Mouse (Mus musculus): Measurements from ENCODE around the gene Rabl6. TPM values are rescaled to one million over a fixed set of nuclear protein-coding genes. Genes with fewer than 3 reads are reported as not detected.
A peak's percentile ranks its signal among the peaks of the same experiment; 100 is the strongest.

Rabl6 gene
- polyA plus RNA-seq, 1 experiment from 2014 or later: 56.4 TPM

GRCm38 (mm10) chr2:25628738-25629137 is 20.4 kb upstream of the Rabl6 start:
- Histone ChIP-seq H3K4me2 (ENCODE audit: low read depth, low read length) (no peak overlapping the region), H3K4me3 (replicated peaks; ENCODE audit: low read length) (no peak overlapping the region), H3K27me3 (ENCODE audit: control insufficient read depth, insufficient read depth, low read length) (no peaks in the 10 kb centered on the region), H3K9me3 (replicated peaks; ENCODE audit: control insufficient read depth, low read length) (no peaks in the 10 kb centered on the region), H3K9ac (ENCODE audit: low read length) (no peak overlapping the region), H3K27ac (ENCODE audit: low read length) (no peak overlapping the region), H3K4me1 (ENCODE audit: control insufficient read depth, insufficient read depth, low read length) (no peaks in the 10 kb centered on the region), H3K36me3 (ENCODE audit: control insufficient read depth, insufficient read depth, low read length) (no peaks in the 10 kb centered on the region)
- no peak for ATAC-seq (ENCODE audit: insufficient read depth, low FRiP score)
- 49% methylated on average over 4 of the region's 4 CpGs for WGBS

- H3K9ac ChIP-seq (ENCODE audit: low read length): no peak within 1 kb of the TSS
- no peak within 1 kb of the TSS for H3K4me3 ChIP-seq (replicated peaks; ENCODE audit: low read length)
- H3K9me3 ChIP-seq (replicated peaks; ENCODE audit: control insufficient read depth, low read length): no peaks in the 10 kb centered on the region
- H3K27ac ChIP-seq (ENCODE audit: low read length): no peak within 1 kb of the TSS
- no peaks in the 10 kb centered on the region for H3K4me1 ChIP-seq (ENCODE audit: control insufficient read depth, insufficient read depth, low read length)
- no peaks in the 10 kb centered on the region for H3K36me3 ChIP-seq (ENCODE audit: control insufficient read depth, insufficient read depth, low read length)
- no peaks in the 10 kb centered on the region for H3K27me3 ChIP-seq (ENCODE audit: control insufficient read depth, insufficient read depth, low read length)
- H3K4me2 ChIP-seq (ENCODE audit: low read depth, low read length): no peak within 1 kb of the TSS
- WGBS: 69% methylated on average over 6 of the region's 6 CpGs
- ATAC-seq (ENCODE audit: insufficient read depth, low FRiP score): no peak
These were observed 19.5 kb upstream of the Rabl6 start, which contains the start of gene Fcna for GRCm38 (mm10) chr2:25627811-25628210. Gene Fcna, minus strand, starts transcription at chr2:25628030.

- Histone ChIP-seq H3K4me3 (replicated peaks; ENCODE audit: low read length) (no peak overlapping the region), H3K9me3 (replicated peaks; ENCODE audit: control insufficient read depth, low read length) (no peaks in the 10 kb centered on the region), H3K4me1 (ENCODE audit: control insufficient read depth, insufficient read depth, low read length) (no peaks in the 10 kb centered on the region), H3K4me2 (ENCODE audit: low read depth, low read length) (no peak overlapping the region), H3K27ac (ENCODE audit: low read length) (no peak overlapping the region), H3K9ac (ENCODE audit: low read length) (no peak overlapping the region), H3K36me3 (ENCODE audit: control insufficient read depth, insufficient read depth, low read length) (no peaks in the 10 kb centered on the region), H3K27me3 (ENCODE audit: control insufficient read depth, insufficient read depth, low read length) (no peaks in the 10 kb centered on the region)
- WGBS: 35% methylated on average over 5 of the region's 5 CpGs
- ATAC-seq (ENCODE audit: insufficient read depth, low FRiP score): no peak
These were observed 17.7 kb upstream of the Rabl6 start for GRCm38 (mm10) chr2:25625986-25626385.

- ATAC-seq (ENCODE audit: insufficient read depth, low FRiP score): peak; percentile 93
- Histone ChIP-seq H3K9ac (ENCODE audit: low read length) (peak within 1 kb of the TSS; percentile 77), H3K27ac (ENCODE audit: low read length) (peak within 1 kb of the TSS; percentile 7; the same call in 1 of the 2 replicates), H3K27me3 (ENCODE audit: control insufficient read depth, insufficient read depth, low read length) (peaks cover 9% of the 10 kb centered on the region), H3K9me3 (replicated peaks; ENCODE audit: control insufficient read depth, low read length) (no peaks in the 10 kb centered on the region), H3K4me1 (ENCODE audit: control insufficient read depth, insufficient read depth, low read length) (no peaks in the 10 kb centered on the region), H3K4me2 (ENCODE audit: low read depth, low read length) (peak within 1 kb of the TSS; percentile 63), H3K4me3 (replicated peaks; ENCODE audit: low read length) (peak within 1 kb of the TSS; percentile 57), H3K36me3 (ENCODE audit: control insufficient read depth, insufficient read depth, low read length) (no peaks in the 10 kb centered on the region)
- 5% methylated on average over 34 of the region's 34 CpGs for WGBS
These were observed 13.2 kb upstream of the Rabl6 start, which contains the start of gene Tmem141 for GRCm38 (mm10) chr2:25621229-25622200. Gene Tmem141, minus strand, starts transcription at chr2:25622005.

- Histone ChIP-seq H3K4me2 (ENCODE audit: low read depth, low read length) (peak overlapping the region; percentile 63), H3K36me3 (ENCODE audit: control insufficient read depth, insufficient read depth, low read length) (no peaks in the 10 kb centered on the region), H3K4me3 (replicated peaks; ENCODE audit: low read length) (no peak overlapping the region; the same call in 1 of the 2 replicates), H3K9ac (ENCODE audit: low read length) (0 out of 2 replicates have a peak overlapping the region, but pooled peaks have one; percentile 77), H3K27ac (ENCODE audit: low read length) (no peak overlapping the region), H3K9me3 (replicated peaks; ENCODE audit: control insufficient read depth, low read length) (no peaks in the 10 kb centered on the region), H3K27me3 (ENCODE audit: control insufficient read depth, insufficient read depth, low read length) (peaks cover 16% of the 10 kb centered on the region), H3K4me1 (ENCODE audit: control insufficient read depth, insufficient read depth, low read length) (no peaks in the 10 kb centered on the region)
- WGBS: 82% methylated on average over 4 of the region's 4 CpGs
- no peak for ATAC-seq (ENCODE audit: insufficient read depth, low FRiP score)
These were observed 12.5 kb upstream of the Rabl6 start for GRCm38 (mm10) chr2:25620852-25621228.

- H3K9ac ChIP-seq (ENCODE audit: low read length): no peak overlapping the region
- H3K4me3 ChIP-seq (replicated peaks; ENCODE audit: low read length): no peak overlapping the region
- H3K36me3 ChIP-seq (ENCODE audit: control insufficient read depth, insufficient read depth, low read length): no peaks in the 10 kb centered on the region
- no peak overlapping the region for H3K27ac ChIP-seq (ENCODE audit: low read length)
- no peaks in the 10 kb centered on the region for H3K4me1 ChIP-seq (ENCODE audit: control insufficient read depth, insufficient read depth, low read length)
- 70% methylated on average over 6 of the region's 6 CpGs for WGBS
- no peaks in the 10 kb centered on the region for H3K9me3 ChIP-seq (replicated peaks; ENCODE audit: control insufficient read depth, low read length)
- H3K27me3 ChIP-seq (ENCODE audit: control insufficient read depth, insufficient read depth, low read length): peaks cover 20% of the 10 kb centered on the region
- no peak for ATAC-seq (ENCODE audit: insufficient read depth, low FRiP score)
- H3K4me2 ChIP-seq (ENCODE audit: low read depth, low read length): no peak overlapping the region
These were observed 12.1 kb upstream of the Rabl6 start for GRCm38 (mm10) chr2:25620386-25620785.

- no peak within 1 kb of the TSS for H3K9ac ChIP-seq (ENCODE audit: low read length)
- H3K4me3 ChIP-seq (replicated peaks; ENCODE audit: low read length): no peak within 1 kb of the TSS
- no peak within 1 kb of the TSS for H3K4me2 ChIP-seq (ENCODE audit: low read depth, low read length)
These were observed 9.3 kb upstream of the Rabl6 start, which contains the start of gene Ccdc183 for GRCm38 (mm10) chr2:25617578-25617977. Gene Ccdc183, minus strand, starts transcription at chr2:25617678.

GRCm38 (mm10) chr2:25616398-25616797 is 8.1 kb upstream of the Rabl6 start:
- Histone ChIP-seq H3K4me2 (ENCODE audit: low read depth, low read length) (peak overlapping the region; percentile 46), H3K4me1 (ENCODE audit: control insufficient read depth, insufficient read depth, low read length) (no peaks in the 10 kb centered on the region), H3K9ac (ENCODE audit: low read length) (peak overlapping the region; percentile 49; the same call in 1 of the 2 replicates), H3K27ac (ENCODE audit: low read length) (no peak overlapping the region), H3K4me3 (replicated peaks; ENCODE audit: low read length) (peak overlapping the region; percentile 21; the same call in 1 of the 2 replicates), H3K9me3 (replicated peaks; ENCODE audit: control insufficient read depth, low read length) (no peaks in the 10 kb centered on the region), H3K36me3 (ENCODE audit: control insufficient read depth, insufficient read depth, low read length) (no peaks in the 10 kb centered on the region), H3K27me3 (ENCODE audit: control insufficient read depth, insufficient read depth, low read length) (peaks cover 28% of the 10 kb centered on the region)
- WGBS: 12% methylated on average over 22 of the region's 22 CpGs
- no peak for ATAC-seq (ENCODE audit: insufficient read depth, low FRiP score)

More at GRCm38 (mm10) chr2:25617578-25617977, 9.3 kb upstream of the Rabl6 start, which contains the start of gene Ccdc183:
- Histone ChIP-seq H3K9me3 (replicated peaks; ENCODE audit: control insufficient read depth, low read length) (no peaks in the 10 kb centered on the region), H3K4me1 (ENCODE audit: control insufficient read depth, insufficient read depth, low read length) (no peaks in the 10 kb centered on the region), H3K27ac (ENCODE audit: low read length) (no peak within 1 kb of the TSS), H3K36me3 (ENCODE audit: control insufficient read depth, insufficient read depth, low read length) (no peaks in the 10 kb centered on the region), H3K27me3 (ENCODE audit: control insufficient read depth, insufficient read depth, low read length) (peaks cover 28% of the 10 kb centered on the region)
- WGBS: 79% methylated on average over 3 of the region's 3 CpGs
- ATAC-seq (ENCODE audit: insufficient read depth, low FRiP score): no peak

- Histone ChIP-seq H3K36me3 (ENCODE audit: control insufficient read depth, insufficient read depth, low read length) (no peaks in the 10 kb centered on the region), H3K9me3 (replicated peaks; ENCODE audit: control insufficient read depth, low read length) (no peaks in the 10 kb centered on the region), H3K4me3 (replicated peaks; ENCODE audit: low read length) (peak overlapping the region; percentile 99), H3K9ac (ENCODE audit: low read length) (peak overlapping the region; percentile 96), H3K27me3 (ENCODE audit: control insufficient read depth, insufficient read depth, low read length) (no peaks in the 10 kb centered on the region), H3K4me1 (ENCODE audit: control insufficient read depth, insufficient read depth, low read length) (peaks cover 20% of the 10 kb centered on the region), H3K27ac (ENCODE audit: low read length) (peak overlapping the region; percentile 93), H3K4me2 (ENCODE audit: low read depth, low read length) (peak overlapping the region; percentile 73)
- peak; percentile 35; the same call in 1 of the 2 replicates for ATAC-seq (ENCODE audit: insufficient read depth, low FRiP score)
- 51% methylated on average over 10 of the region's 10 CpGs for WGBS
These were observed 350 bp upstream of the Rabl6 start for GRCm38 (mm10) chr2:25608671-25609070.
